Mouse (Mus musculus) lung, embryonic 15.5 days (tissue): ENCODE results near the gene Mta1. TPM values are rescaled to one million over a fixed set of nuclear protein-coding genes. Genes with fewer than 3 reads are reported as not detected.
A peak's percentile ranks its signal among the peaks of the same experiment; 100 is the strongest.

Experiments used
- ATAC-seq: fragments of 200-750 bp; cut with Nextera tagmentation; 2 replicates; pipeline ENCODE4 v1.8.0; 2017; ENCODE audit warnings: moderate number of reproducible peaks, borderline replicate concordance; ENCODE audit not compliant: low FRiP score, low TSS enrichment; ENCODE audit errors: extremely low read depth
- H3K27ac ChIP-seq: fragments of 300-500 bp; sonication (generic); 2 replicates; pipeline ENCODE4 v1.5.1; 2015; ENCODE audit warnings: moderate library complexity, mild to moderate bottlenecking, inconsistent platforms
- H3K27me3 ChIP-seq: fragments of 300-500 bp; sonication (generic); 2 replicates; pipeline ENCODE4 v1.6.1; 2015; ENCODE audit warnings: inconsistent platforms
- H3K36me3 ChIP-seq: fragments of 300-500 bp; sonication (generic); 2 replicates; pipeline ENCODE4 v1.6.1; 2015; ENCODE audit warnings: inconsistent platforms
- H3K4me1 ChIP-seq: fragments of 300-500 bp; sonication (generic); 2 replicates; pipeline ENCODE4 v1.6.1; 2015; ENCODE audit warnings: inconsistent platforms
- H3K4me2 ChIP-seq: fragments of 300-500 bp; sonication (generic); 2 replicates; pipeline ENCODE4 v1.6.1; 2015; ENCODE audit warnings: inconsistent platforms, mild to moderate bottlenecking, moderate library complexity
- H3K4me3 ChIP-seq: fragments of 300-500 bp; sonication (generic); 2 replicates; pipeline ENCODE4 v1.5.1; 2015; ENCODE audit warnings: mild to moderate bottlenecking, inconsistent platforms
- H3K9ac ChIP-seq: fragments of 300-500 bp; sonication (generic); 2 replicates; pipeline ENCODE4 v1.6.1; 2015; ENCODE audit warnings: inconsistent platforms
- H3K9me3 ChIP-seq: fragments of 300-500 bp; sonication (generic); 2 replicates; pipeline ENCODE4 v1.6.1; 2016; ENCODE audit warnings: inconsistent platforms
- WGBS: fragments of 180-500 bp; shearing (Covaris S2); methylation state at CpG from one replicate; pipeline ENCODE4 v1.1.7; 2015; 5-methylcytosine and 5-hydroxymethylcytosine counted together
- polyA plus RNA-seq: library from polyadenylated mRNA; unstranded; fragments of >200 nt; fragmentation: Nextera tagmentation; extraction: Ambion mirVana; gene quantifications from 2 replicates; pipeline ENCODE4 v1.2.1, GENCODE M21; 2015

Mta1 gene
- polyA plus RNA-seq, 1 experiment from 2014 or later: 14.7 TPM

GRCm38 (mm10) chr12:113144886-113145285 is 46.8 kb downstream of the Mta1 start:
- Histone ChIP-seq H3K4me1 (peaks cover 62% of the 10 kb centered on the region), H3K9me3 (no peaks in the 10 kb centered on the region), H3K36me3 (peaks cover 17% of the 10 kb centered on the region), H3K27ac (no peak overlapping the region), H3K4me2 (no peak overlapping the region), H3K27me3 (no peaks in the 10 kb centered on the region), H3K9ac (no peak overlapping the region), H3K4me3 (no peak overlapping the region)
- WGBS: 88% methylated on average over 16 of the region's 16 CpGs
- no peak for ATAC-seq

- WGBS: 85% methylated on average over 5 of the region's 5 CpGs
- H3K27ac ChIP-seq: no peak overlapping the region
Observed at GRCm38 (mm10) chr12:113145591-113145990, 47.5 kb downstream of the Mta1 start.

GRCm38 (mm10) chr12:113146112-113147057 is 48.3 kb downstream of the Mta1 start, which contains the start of gene Crip1:
Gene Crip1, plus strand, starts transcription at chr12:113146316.
- Histone ChIP-seq H3K27me3 (peaks cover 6% of the 10 kb centered on the region; the same call in 1 of the 2 replicates), H3K9ac (peak within 1 kb of the TSS; percentile 12; the same call in 1 of the 2 replicates), H3K4me1 (peaks cover 52% of the 10 kb centered on the region), H3K27ac (peak within 1 kb of the TSS; percentile 56), H3K4me2 (peak within 1 kb of the TSS; percentile 53), H3K4me3 (peak within 1 kb of the TSS; percentile 16), H3K36me3 (peaks cover 17% of the 10 kb centered on the region), H3K9me3 (no peaks in the 10 kb centered on the region)
- ATAC-seq: no peak
- WGBS: 11% methylated on average over 45 of the region's 45 CpGs

More at GRCm38 (mm10) chr12:113145591-113145990, 47.5 kb downstream of the Mta1 start:
- Histone ChIP-seq H3K9ac (no peak overlapping the region), H3K4me1 (peaks cover 56% of the 10 kb centered on the region), H3K36me3 (peaks cover 17% of the 10 kb centered on the region), H3K4me3 (no peak overlapping the region), H3K27me3 (peaks cover under 1% of the 10 kb centered on the region; the same call in 1 of the 2 replicates), H3K4me2 (no peak overlapping the region), H3K9me3 (no peaks in the 10 kb centered on the region)
- ATAC-seq: no peak

GRCm38 (mm10) chr12:113147481-113147880 is 49.4 kb downstream of the Mta1 start:
- Histone ChIP-seq H3K4me1 (peaks cover 51% of the 10 kb centered on the region), H3K9ac (no peak overlapping the region), H3K4me3 (no peak overlapping the region), H3K4me2 (no peak overlapping the region), H3K27ac (no peak overlapping the region), H3K9me3 (no peaks in the 10 kb centered on the region), H3K27me3 (peaks cover 6% of the 10 kb centered on the region; the same call in 1 of the 2 replicates), H3K36me3 (peaks cover 17% of the 10 kb centered on the region)
- ATAC-seq: no peak
- WGBS: 82% methylated on average over 8 of the region's 8 CpGs

- 38% methylated on average over 16 of the region's 16 CpGs for WGBS
- Histone ChIP-seq H3K4me3 (no peak overlapping the region), H3K4me2 (no peak overlapping the region), H3K27me3 (peaks cover 6% of the 10 kb centered on the region; the same call in 1 of the 2 replicates), H3K9ac (no peak overlapping the region), H3K36me3 (peaks cover 17% of the 10 kb centered on the region), H3K9me3 (no peaks in the 10 kb centered on the region), H3K4me1 (peaks cover 42% of the 10 kb centered on the region), H3K27ac (no peak overlapping the region)
- ATAC-seq: no peak
Observed at GRCm38 (mm10) chr12:113148381-113149035, 50.4 kb downstream of the Mta1 start.

- no peak for ATAC-seq
- Histone ChIP-seq H3K27ac (no peak overlapping the region), H3K9ac (no peak overlapping the region), H3K4me2 (no peak overlapping the region), H3K27me3 (peaks cover 6% of the 10 kb centered on the region; the same call in 1 of the 2 replicates), H3K36me3 (peaks cover 9% of the 10 kb centered on the region), H3K9me3 (no peaks in the 10 kb centered on the region), H3K4me1 (peaks cover 42% of the 10 kb centered on the region), H3K4me3 (no peak overlapping the region)
- WGBS: 63% methylated on average over 4 of the region's 4 CpGs
Observed at GRCm38 (mm10) chr12:113149341-113149740, 51.3 kb downstream of the Mta1 start.

- 53% methylated on average over 3 of the region's 3 CpGs for WGBS
- peaks cover 4% of the 10 kb centered on the region for H3K36me3 ChIP-seq
Observed at GRCm38 (mm10) chr12:113149896-113150295, 51.8 kb downstream of the Mta1 start.

GRCm38 (mm10) chr12:113150591-113150990 is 52.5 kb downstream of the Mta1 start:
- no peak overlapping the region for H3K4me3 ChIP-seq
- peaks cover 6% of the 10 kb centered on the region; the same call in 1 of the 2 replicates for H3K27me3 ChIP-seq
- no peaks in the 10 kb centered on the region for H3K36me3 ChIP-seq
- no peak overlapping the region for H3K27ac ChIP-seq
- H3K4me2 ChIP-seq: no peak overlapping the region
- H3K9me3 ChIP-seq: no peaks in the 10 kb centered on the region
- H3K9ac ChIP-seq: no peak overlapping the region
- no peak for ATAC-seq
- H3K4me1 ChIP-seq: peaks cover 53% of the 10 kb centered on the region
- WGBS: 76% methylated on average over 4 of the region's 4 CpGs

More at GRCm38 (mm10) chr12:113149896-113150295, 51.8 kb downstream of the Mta1 start:
- Histone ChIP-seq H3K4me3 (no peak overlapping the region), H3K9ac (no peak overlapping the region), H3K4me2 (no peak overlapping the region), H3K27me3 (peaks cover 6% of the 10 kb centered on the region; the same call in 1 of the 2 replicates), H3K9me3 (no peaks in the 10 kb centered on the region), H3K4me1 (peaks cover 48% of the 10 kb centered on the region), H3K27ac (no peak overlapping the region)
- ATAC-seq: no peak

GRCm38 (mm10) chr12:113151046-113151445 is 53.0 kb downstream of the Mta1 start:
- no peak overlapping the region for H3K27ac ChIP-seq

GRCm38 (mm10) chr12:113151661-113152271 is 53.7 kb downstream of the Mta1 start:
- under 1% methylated on average over 36 of the region's 36 CpGs for WGBS
- Histone ChIP-seq H3K4me2 (peak overlapping the region; percentile 81), H3K9me3 (no peaks in the 10 kb centered on the region), H3K9ac (peak overlapping the region; percentile 49), H3K4me3 (peak overlapping the region; percentile 52), H3K27ac (no peak overlapping the region), H3K36me3 (no peaks in the 10 kb centered on the region), H3K27me3 (peaks cover 6% of the 10 kb centered on the region; the same call in 1 of the 2 replicates), H3K4me1 (peaks cover 47% of the 10 kb centered on the region)
- ATAC-seq: no peak

More at GRCm38 (mm10) chr12:113151046-113151445, 53.0 kb downstream of the Mta1 start:
- WGBS: 58% methylated on average over 8 of the region's 8 CpGs
- H3K4me1 ChIP-seq: peaks cover 52% of the 10 kb centered on the region
- no peak for ATAC-seq
- peaks cover 6% of the 10 kb centered on the region; the same call in 1 of the 2 replicates for H3K27me3 ChIP-seq
- 0 out of 2 replicates have a peak overlapping the region, but pooled peaks have one; percentile 49 for H3K9ac ChIP-seq
- H3K4me3 ChIP-seq: peak overlapping the region; percentile 52; the same call in 1 of the 2 replicates
- no peaks in the 10 kb centered on the region for H3K9me3 ChIP-seq
- no peaks in the 10 kb centered on the region for H3K36me3 ChIP-seq
- H3K4me2 ChIP-seq: peak overlapping the region; percentile 81

GRCm38 (mm10) chr12:113152272-113152661 is 54.2 kb downstream of the Mta1 start:
- Histone ChIP-seq H3K9ac (peak overlapping the region; percentile 49), H3K4me1 (peaks cover 49% of the 10 kb centered on the region), H3K9me3 (no peaks in the 10 kb centered on the region), H3K27ac (no peak overlapping the region), H3K4me3 (peak overlapping the region; percentile 52), H3K27me3 (peaks cover 6% of the 10 kb centered on the region; the same call in 1 of the 2 replicates), H3K4me2 (peak overlapping the region; percentile 81), H3K36me3 (no peaks in the 10 kb centered on the region)
- no peak for ATAC-seq
- 19% methylated on average over 19 of the region's 19 CpGs for WGBS
